Comparison of ENCODE assay signal across 15 mouse cellular contexts in the genomic region with DNA sequence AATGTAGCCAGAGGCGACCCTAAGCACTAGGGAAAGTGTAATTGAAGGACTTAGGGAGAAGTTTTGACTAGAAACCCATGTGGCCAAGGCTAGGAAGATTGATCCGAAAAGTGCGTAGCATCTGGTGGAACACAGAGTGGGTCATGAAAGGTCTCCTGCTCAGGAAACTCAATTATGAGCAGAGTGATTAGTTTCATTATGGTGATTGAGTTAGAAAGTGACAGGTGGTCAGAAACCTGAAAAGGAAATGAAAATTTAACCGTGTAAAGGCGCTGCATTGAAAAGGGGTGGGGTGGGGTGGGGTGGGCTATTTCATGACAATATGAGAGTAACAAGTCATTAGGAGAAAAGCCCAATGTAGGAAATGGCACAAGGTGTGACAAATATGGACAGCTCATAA.
"Had no signal": no experiment of that assay in that cellular context is flagged by ENCODE, and none has a peak within 500 bp of the region (broad histone marks: within the 10 kb centered on the region; RNA-seq: fewer than 3 reads in every experiment).

No protein-coding gene starts in this region.

- DNase-seq: retina, postnatal 1 day; right cerebral cortex, adult 18-20 months; right cerebral cortex, postnatal 14 days; right cerebral cortex, postnatal 25 days; right cerebral cortex, postnatal 4 days; spleen, adult 18-20 months; thymus, adult 18-20 months; thymus, adult 2 months; thymus, postnatal 14 days; thymus, postnatal 25 days; thymus, postnatal 36 days; thymus, postnatal 4 days had no signal

- H3K9ac ChIP-seq: neural tube, embryonic 15.5 days; stomach, embryonic 15.5 days had no signal

- H3K9me3 ChIP-seq: neural tube, embryonic 15.5 days; stomach, embryonic 15.5 days had no signal

- H3K36me3 ChIP-seq: neural tube, embryonic 15.5 days; stomach, embryonic 15.5 days had no signal

- H3K27ac ChIP-seq: neural tube, embryonic 15.5 days; stomach, embryonic 15.5 days; stomach, postnatal 0 days had no signal

- H3K4me3 ChIP-seq: neural tube, embryonic 15.5 days; stomach, embryonic 15.5 days had no signal

- H3K27me3 ChIP-seq: neural tube, embryonic 15.5 days; stomach, embryonic 15.5 days had no signal

- H3K4me1 ChIP-seq: neural tube, embryonic 15.5 days; stomach, embryonic 15.5 days had no signal

- H3K4me2 ChIP-seq: neural tube, embryonic 15.5 days; stomach, embryonic 15.5 days had no signal
